Mouse (Mus musculus): Measurements from ENCODE around the gene Slc35g2. TPM values are rescaled to one million over a fixed set of nuclear protein-coding genes. Genes with fewer than 3 reads are reported as not detected.

Slc35g2 gene
- polyA plus RNA-seq, 1 experiment from 2014 or later = 26.6 TPM

DNA sequence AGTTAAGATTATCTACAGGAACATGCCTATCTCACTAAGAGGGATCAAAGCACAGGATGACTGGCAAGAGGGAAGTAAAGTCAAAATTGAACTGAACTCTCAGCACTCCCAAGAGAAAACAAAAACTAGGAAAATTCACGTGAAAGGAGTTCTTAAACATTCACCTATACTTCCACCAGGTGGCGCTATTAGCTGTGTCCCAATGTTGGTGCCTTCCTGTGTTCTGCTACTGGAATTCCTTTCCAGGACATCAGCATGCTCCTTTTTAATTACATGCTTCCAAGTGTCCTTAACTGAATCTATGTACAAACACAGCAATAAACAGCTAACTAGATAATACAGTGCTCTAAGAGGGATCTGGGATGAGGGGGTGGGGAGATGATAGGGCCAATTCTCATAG lies 50.3 kb downstream of the Slc35g2 start:
- Histone ChIP-seq H3K4me1 (ENCODE audit: control insufficient read depth, insufficient read depth, low read length) (no peaks in the 10 kb centered on the region), H3K27me3 (ENCODE audit: control insufficient read depth, insufficient read depth, low read length) (no peaks in the 10 kb centered on the region), H3K9ac (replicated peaks; ENCODE audit: low read depth, low read length) (no peak overlapping the region), H3K9me3 (ENCODE audit: control insufficient read depth, low read length) (no peaks in the 10 kb centered on the region), H3K4me3 (ENCODE audit: low read depth, low read length) (no peak overlapping the region), H3K36me3 (ENCODE audit: control insufficient read depth, insufficient read depth, low read length) (no peaks in the 10 kb centered on the region), H3K27ac (ENCODE audit: low read depth, low read length) (no peak overlapping the region), H3K4me2 (ENCODE audit: low read depth, low read length) (no peak overlapping the region)
- no peak for ATAC-seq (ENCODE audit: low read depth)
- WGBS = 1% methylated on average over 2 of the region's 2 CpGs

DNA sequence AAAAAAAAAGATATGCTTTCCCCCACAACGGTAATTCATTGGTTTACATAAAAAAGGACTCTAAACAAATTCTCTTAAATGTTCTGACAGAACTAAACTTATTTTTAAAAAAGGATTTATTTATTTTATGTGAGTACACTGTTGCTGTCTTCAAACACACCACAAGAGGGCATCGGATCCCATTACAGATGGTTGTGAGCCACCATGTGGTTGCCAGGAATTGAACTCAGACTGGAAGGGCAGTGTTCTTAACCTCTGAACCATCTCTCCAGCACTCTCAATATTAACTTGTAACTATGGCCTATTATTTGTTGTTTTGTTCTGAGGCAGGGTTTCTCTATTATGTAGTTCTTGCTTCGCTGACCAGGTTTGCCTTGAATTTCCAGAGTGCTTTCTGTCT lies 50.9 kb downstream of the Slc35g2 start:
- H3K4me1 ChIP-seq (ENCODE audit: control insufficient read depth, insufficient read depth, low read length) = no peaks in the 10 kb centered on the region
- no peaks in the 10 kb centered on the region for H3K36me3 ChIP-seq (ENCODE audit: control insufficient read depth, insufficient read depth, low read length)
- no peak overlapping the region for H3K4me2 ChIP-seq (ENCODE audit: low read depth, low read length)
- H3K4me3 ChIP-seq (ENCODE audit: low read depth, low read length) = no peak overlapping the region
- ATAC-seq (ENCODE audit: low read depth) = no peak
- H3K27ac ChIP-seq (ENCODE audit: low read depth, low read length) = no peak overlapping the region
- 92% methylated on average over 3 of the region's 3 CpGs for WGBS
- no peak overlapping the region for H3K9ac ChIP-seq (replicated peaks; ENCODE audit: low read depth, low read length)
- H3K9me3 ChIP-seq (ENCODE audit: control insufficient read depth, low read length) = no peaks in the 10 kb centered on the region
- H3K27me3 ChIP-seq (ENCODE audit: control insufficient read depth, insufficient read depth, low read length) = no peaks in the 10 kb centered on the region

- H3K4me3 ChIP-seq (ENCODE audit: low read depth, low read length) = no peak overlapping the region
- H3K36me3 ChIP-seq (ENCODE audit: control insufficient read depth, insufficient read depth, low read length) = no peaks in the 10 kb centered on the region
- 89% methylated on average over 2 of the region's 2 CpGs for WGBS
- H3K4me2 ChIP-seq (ENCODE audit: low read depth, low read length) = no peak overlapping the region
- H3K9me3 ChIP-seq (ENCODE audit: control insufficient read depth, low read length) = no peaks in the 10 kb centered on the region
- H3K27ac ChIP-seq (ENCODE audit: low read depth, low read length) = no peak overlapping the region
- H3K9ac ChIP-seq (replicated peaks; ENCODE audit: low read depth, low read length) = no peak overlapping the region
- no peaks in the 10 kb centered on the region for H3K4me1 ChIP-seq (ENCODE audit: control insufficient read depth, insufficient read depth, low read length)
- ATAC-seq (ENCODE audit: low read depth) = no peak
- no peaks in the 10 kb centered on the region for H3K27me3 ChIP-seq (ENCODE audit: control insufficient read depth, insufficient read depth, low read length)
Observed at GRCm38 (mm10) chr9:100507581-100507980, 63.3 kb downstream of the Slc35g2 start.

DNA sequence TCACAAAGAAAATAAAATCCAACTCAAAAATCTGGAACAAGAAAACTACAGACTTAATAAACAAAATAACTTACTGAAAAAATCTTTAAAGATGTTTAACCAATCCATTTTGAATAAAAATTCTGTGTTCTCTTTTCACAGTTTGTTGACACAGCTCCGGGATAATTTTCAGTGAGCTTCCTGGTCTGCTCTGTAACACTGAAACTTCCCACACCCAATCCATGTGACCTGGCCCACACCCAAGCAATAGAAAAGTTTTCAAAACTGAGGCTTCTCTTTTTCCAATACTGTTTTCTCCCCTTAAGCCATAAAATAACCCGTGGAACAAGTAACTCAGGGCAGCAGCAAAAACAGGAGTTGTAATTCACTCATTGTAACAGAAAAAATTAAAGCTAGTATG lies 64.2 kb downstream of the Slc35g2 start:
- Histone ChIP-seq H3K27ac (ENCODE audit: low read depth, low read length) (no peak overlapping the region), H3K27me3 (ENCODE audit: control insufficient read depth, insufficient read depth, low read length) (no peaks in the 10 kb centered on the region), H3K4me2 (ENCODE audit: low read depth, low read length) (no peak overlapping the region), H3K4me3 (ENCODE audit: low read depth, low read length) (no peak overlapping the region), H3K9me3 (ENCODE audit: control insufficient read depth, low read length) (no peaks in the 10 kb centered on the region), H3K36me3 (ENCODE audit: control insufficient read depth, insufficient read depth, low read length) (no peaks in the 10 kb centered on the region), H3K9ac (replicated peaks; ENCODE audit: low read depth, low read length) (no peak overlapping the region), H3K4me1 (ENCODE audit: control insufficient read depth, insufficient read depth, low read length) (no peaks in the 10 kb centered on the region)
- 65% methylated on average over 2 of the region's 2 CpGs for whole genome bisulfite sequencing
- ATAC-seq (ENCODE audit: low read depth) = no peak

DNA sequence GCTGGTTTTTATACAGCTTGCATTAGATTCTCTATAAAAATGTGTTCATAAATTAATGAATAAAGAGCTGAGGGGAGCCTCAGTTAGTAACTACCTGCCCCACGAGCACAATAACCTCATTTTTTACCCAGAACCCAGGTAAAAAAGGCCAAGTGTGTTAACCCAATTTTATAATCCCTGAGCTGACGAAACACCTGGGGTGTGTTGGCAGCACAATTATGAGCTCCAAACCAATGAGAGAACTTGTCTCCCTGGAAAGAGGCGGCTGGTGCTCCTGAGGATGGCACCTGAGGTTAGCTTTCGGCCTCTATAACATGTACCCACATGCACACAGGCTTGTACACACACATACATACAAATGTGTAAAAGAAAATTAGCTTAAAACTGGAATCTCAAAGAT lies 65.4 kb downstream of the Slc35g2 start:
- Histone ChIP-seq H3K4me1 (ENCODE audit: control insufficient read depth, insufficient read depth, low read length) (no peaks in the 10 kb centered on the region), H3K9me3 (ENCODE audit: control insufficient read depth, low read length) (no peaks in the 10 kb centered on the region), H3K27ac (ENCODE audit: low read depth, low read length) (no peak overlapping the region), H3K27me3 (ENCODE audit: control insufficient read depth, insufficient read depth, low read length) (no peaks in the 10 kb centered on the region), H3K36me3 (ENCODE audit: control insufficient read depth, insufficient read depth, low read length) (no peaks in the 10 kb centered on the region), H3K9ac (replicated peaks; ENCODE audit: low read depth, low read length) (no peak overlapping the region), H3K4me2 (ENCODE audit: low read depth, low read length) (no peak overlapping the region), H3K4me3 (ENCODE audit: low read depth, low read length) (no peak overlapping the region)
- WGBS = 90% methylated on average over 4 of the region's 4 CpGs
- ATAC-seq (ENCODE audit: low read depth) = no peak

Other genes with a start within 250 kb of the Slc35g2 start
- 0.32 and 1.1 TPM in 2 replicates for gene Il20rb, start 84.3 kb downstream of the Slc35g2 start, polyA plus RNA-seq (2014; fragmentation: Nextera tagmentation; extraction: Ambion mirVana)
- gene Nck1, start 25.0 kb downstream of the Slc35g2 start, polyA plus RNA-seq (2014; fragmentation: Nextera tagmentation; extraction: Ambion mirVana) = 62.8 and 70.8 TPM in 2 replicates
- 40.9 and 48.2 TPM in 2 replicates for gene Stag1, start 26.7 kb upstream of the Slc35g2 start, polyA plus RNA-seq (2014; fragmentation: Nextera tagmentation; extraction: Ambion mirVana)